Mouse (Mus musculus): ENCODE data around the gene Cxcr5. TPM values are rescaled to one million over a fixed set of nuclear protein-coding genes. Genes with fewer than 3 reads are reported as not detected.

Gene Cxcr5
- 0.10 and 0.13 TPM in 2 replicates for polyA plus RNA-seq (2012; rRNA removed)
- 0.30 TPM in 1 of 2 replicates, not detected in the other for polyA plus RNA-seq (2014; fragmentation: Nextera tagmentation; extraction: Ambion mirVana)

- WGBS: 69% methylated on average over 4 of the region's 4 CpGs
These were observed at the start of gene Cxcr5 for GRCm38 (mm10) chr9:44561597-44561996. Gene Cxcr5, minus strand, starts transcription at chr9:44561877.

GRCm38 (mm10) chr9:44610371-44610770 lies 48.7 kb upstream of the Cxcr5 start:
- Histone ChIP-seq H3K9ac (ENCODE audit: low read depth, low read length, severe bottlenecking) (no peak overlapping the region), H3K9me3 (ENCODE audit: control insufficient read depth, low read length) (no peaks in the 10 kb centered on the region), H3K27ac (replicated peaks; ENCODE audit: low read depth, low read length) (no peak overlapping the region), H3K36me3 (ENCODE audit: control insufficient read depth, insufficient read depth, low read length) (peaks cover 82% of the 10 kb centered on the region), H3K27me3 (ENCODE audit: control insufficient read depth, insufficient read depth, low read length) (no peaks in the 10 kb centered on the region), H3K4me1 (ENCODE audit: control insufficient read depth, insufficient read depth, low read length) (peaks cover 21% of the 10 kb centered on the region), H3K4me3 (replicated peaks; ENCODE audit: low read length) (no peak overlapping the region), H3K4me2 (replicated peaks; ENCODE audit: low read depth, low read length, severe bottlenecking) (no peak overlapping the region)
- DNase-seq (ENCODE audit: low spot score) (no peak), ATAC-seq (ENCODE audit: low FRiP score, low read depth) (no peak)
- TF ChIP-seq POLR2A (IDR thresholded peaks at IDR 0.05; ENCODE audit: borderline replicate concordance, extremely low read depth, insufficient read depth, insufficient read length): no peak
- WGBS: 98% methylated on average over 25 of the region's 25 CpGs

More at GRCm38 (mm10) chr9:44561597-44561996, at the start of gene Cxcr5:
- Histone ChIP-seq H3K4me3 (replicated peaks; ENCODE audit: low read length) (no peak within 1 kb of the TSS), H3K27me3 (ENCODE audit: control insufficient read depth, insufficient read depth, low read length) (no peaks in the 10 kb centered on the region), H3K27ac (replicated peaks; ENCODE audit: low read depth, low read length) (no peak within 1 kb of the TSS), H3K4me1 (ENCODE audit: control insufficient read depth, insufficient read depth, low read length) (no peaks in the 10 kb centered on the region), H3K4me2 (replicated peaks; ENCODE audit: low read depth, low read length, severe bottlenecking) (no peak within 1 kb of the TSS), H3K36me3 (ENCODE audit: control insufficient read depth, insufficient read depth, low read length) (no peaks in the 10 kb centered on the region), H3K9ac (ENCODE audit: low read depth, low read length, severe bottlenecking) (no peak within 1 kb of the TSS), H3K9me3 (ENCODE audit: control insufficient read depth, low read length) (no peaks in the 10 kb centered on the region)
- ATAC-seq (ENCODE audit: low FRiP score, low read depth) (no peak), DNase-seq (ENCODE audit: low spot score) (no peak)
- no peak for TF ChIP-seq POLR2A (IDR thresholded peaks at IDR 0.05; ENCODE audit: borderline replicate concordance, extremely low read depth, insufficient read depth, insufficient read length)

GRCm38 (mm10) chr9:44607306-44607705 lies 45.6 kb upstream of the Cxcr5 start:
- Histone ChIP-seq H3K27ac (replicated peaks; ENCODE audit: low read depth, low read length) (no peak overlapping the region), H3K27me3 (ENCODE audit: control insufficient read depth, insufficient read depth, low read length) (no peaks in the 10 kb centered on the region), H3K4me1 (ENCODE audit: control insufficient read depth, insufficient read depth, low read length) (peaks cover 28% of the 10 kb centered on the region), H3K9me3 (ENCODE audit: control insufficient read depth, low read length) (no peaks in the 10 kb centered on the region), H3K9ac (ENCODE audit: low read depth, low read length, severe bottlenecking) (no peak overlapping the region), H3K4me3 (replicated peaks; ENCODE audit: low read length) (peak overlapping the region; percentile 100; the same call in 1 of the 2 replicates), H3K36me3 (ENCODE audit: control insufficient read depth, insufficient read depth, low read length) (peaks cover 52% of the 10 kb centered on the region), H3K4me2 (replicated peaks; ENCODE audit: low read depth, low read length, severe bottlenecking) (peak overlapping the region; percentile 63)
- no peak for TF ChIP-seq POLR2A (IDR thresholded peaks at IDR 0.05; ENCODE audit: borderline replicate concordance, extremely low read depth, insufficient read depth, insufficient read length)
- WGBS: 65% methylated on average over 4 of the region's 4 CpGs
- no peak for DNase-seq (ENCODE audit: low spot score)
- ATAC-seq (ENCODE audit: low FRiP score, low read depth): no peak

GRCm38 (mm10) chr9:44606646-44607045 lies 45.0 kb upstream of the Cxcr5 start:
- Histone ChIP-seq H3K9ac (ENCODE audit: low read depth, low read length, severe bottlenecking) (no peak overlapping the region), H3K27me3 (ENCODE audit: control insufficient read depth, insufficient read depth, low read length) (no peaks in the 10 kb centered on the region), H3K4me1 (ENCODE audit: control insufficient read depth, insufficient read depth, low read length) (peaks cover 28% of the 10 kb centered on the region), H3K4me2 (replicated peaks; ENCODE audit: low read depth, low read length, severe bottlenecking) (peak overlapping the region; percentile 63), H3K4me3 (replicated peaks; ENCODE audit: low read length) (peak overlapping the region; percentile 100), H3K9me3 (ENCODE audit: control insufficient read depth, low read length) (no peaks in the 10 kb centered on the region), H3K27ac (replicated peaks; ENCODE audit: low read depth, low read length) (no peak overlapping the region), H3K36me3 (ENCODE audit: control insufficient read depth, insufficient read depth, low read length) (peaks cover 46% of the 10 kb centered on the region)
- WGBS: 58% methylated on average over 4 of the region's 4 CpGs
- ATAC-seq (ENCODE audit: low FRiP score, low read depth) (no peak), DNase-seq (ENCODE audit: low spot score) (no peak)
- no peak for TF ChIP-seq POLR2A (IDR thresholded peaks at IDR 0.05; ENCODE audit: borderline replicate concordance, extremely low read depth, insufficient read depth, insufficient read length)

GRCm38 (mm10) chr9:44605616-44606165 lies 44.0 kb upstream of the Cxcr5 start:
- TF ChIP-seq POLR2A (IDR thresholded peaks at IDR 0.05; ENCODE audit: borderline replicate concordance, extremely low read depth, insufficient read depth, insufficient read length): no peak
- ATAC-seq (ENCODE audit: low FRiP score, low read depth): no peak
- H3K4me1 ChIP-seq (ENCODE audit: control insufficient read depth, insufficient read depth, low read length): peaks cover 28% of the 10 kb centered on the region
- peak; percentile 20 for DNase-seq (ENCODE audit: low spot score)
- H3K4me3 ChIP-seq (replicated peaks; ENCODE audit: low read length): peak overlapping the region; percentile 100
- no peaks in the 10 kb centered on the region for H3K9me3 ChIP-seq (ENCODE audit: control insufficient read depth, low read length)
- H3K36me3 ChIP-seq (ENCODE audit: control insufficient read depth, insufficient read depth, low read length): peaks cover 37% of the 10 kb centered on the region
- under 1% methylated on average over 13 of the region's 13 CpGs for WGBS
- H3K4me2 ChIP-seq (replicated peaks; ENCODE audit: low read depth, low read length, severe bottlenecking): peak overlapping the region; percentile 63
- no peaks in the 10 kb centered on the region for H3K27me3 ChIP-seq (ENCODE audit: control insufficient read depth, insufficient read depth, low read length)
- H3K27ac ChIP-seq (replicated peaks; ENCODE audit: low read depth, low read length): peak overlapping the region; percentile 99
- peak overlapping the region; percentile 100 for H3K9ac ChIP-seq (ENCODE audit: low read depth, low read length, severe bottlenecking)

All from limb, embryonic 14.5 days (tissue).